Mouse (Mus musculus) intestine, embryonic 16.5 days (tissue): ENCODE results near the gene Nav2. TPM values are rescaled to one million over a fixed set of nuclear protein-coding genes. Genes with fewer than 3 reads are reported as not detected.

Experiments used
- ATAC-seq: fragments of 200-750 bp; cut with Nextera tagmentation; 2 replicates; pipeline ENCODE4 v1.8.0; 2017; ENCODE audit warnings: moderate TSS enrichment, moderate library complexity
- H3K27ac ChIP-seq: fragments of 300-500 bp; sonication (generic); 2 replicates; pipeline ENCODE4 v1.5.1; 2014; ENCODE audit warnings: mild to moderate bottlenecking, low read length
- H3K27me3 ChIP-seq: fragments of 300-500 bp; sonication (generic); replicated peaks from 2 replicates; pipeline ENCODE4 v1.6.1; 2014; ENCODE audit warnings: low read length, control low read depth, mixed read lengths; ENCODE audit not compliant: control insufficient read depth, insufficient read depth
- H3K36me3 ChIP-seq: fragments of 300-500 bp; sonication (generic); 2 replicates; pipeline ENCODE4 v1.6.1; 2014; ENCODE audit warnings: low read length, control low read depth; ENCODE audit not compliant: control insufficient read depth, insufficient read depth
- H3K4me1 ChIP-seq: fragments of 300-500 bp; sonication (generic); 2 replicates; pipeline ENCODE4 v1.6.1; 2014; ENCODE audit warnings: low read length, control low read depth, mixed read lengths; ENCODE audit not compliant: control insufficient read depth, insufficient read depth
- H3K4me2 ChIP-seq: fragments of 300-500 bp; sonication (generic); 2 replicates; pipeline ENCODE4 v1.6.1; 2014; ENCODE audit warnings: low read depth, low read length, control low read depth
- H3K4me3 ChIP-seq: fragments of 300-500 bp; sonication (generic); 2 replicates; pipeline ENCODE4 v1.5.1; 2014; ENCODE audit warnings: mild to moderate bottlenecking, low read length
- H3K9ac ChIP-seq: fragments of 300-500 bp; sonication (generic); 2 replicates; pipeline ENCODE4 v1.6.1; 2014; ENCODE audit warnings: low read depth, low read length
- H3K9me3 ChIP-seq: fragments of 300-500 bp; sonication (generic); 2 replicates; pipeline ENCODE4 v1.6.1; 2016; ENCODE audit warnings: low read length, control low read depth; ENCODE audit not compliant: control insufficient read depth
- whole genome bisulfite sequencing: fragments of 180-500 bp; shearing (Covaris S2); extraction: QIAGEN DNeasy Blood & Tissue Kit; methylation state at CpG from one replicate; pipeline ENCODE4 v1.1.7; 2014; 5-methylcytosine and 5-hydroxymethylcytosine counted together
- polyA plus RNA-seq: library from polyadenylated mRNA; unstranded; fragments of >200 nt; fragmentation: Nextera tagmentation; extraction: Ambion mirVana; gene quantifications from 2 replicates; pipeline ENCODE4 v1.2.1, GENCODE M21; 2015

The Nav2 gene
- polyA plus RNA-seq, 1 experiment from 2014 or later: 15.3 TPM

DNA sequence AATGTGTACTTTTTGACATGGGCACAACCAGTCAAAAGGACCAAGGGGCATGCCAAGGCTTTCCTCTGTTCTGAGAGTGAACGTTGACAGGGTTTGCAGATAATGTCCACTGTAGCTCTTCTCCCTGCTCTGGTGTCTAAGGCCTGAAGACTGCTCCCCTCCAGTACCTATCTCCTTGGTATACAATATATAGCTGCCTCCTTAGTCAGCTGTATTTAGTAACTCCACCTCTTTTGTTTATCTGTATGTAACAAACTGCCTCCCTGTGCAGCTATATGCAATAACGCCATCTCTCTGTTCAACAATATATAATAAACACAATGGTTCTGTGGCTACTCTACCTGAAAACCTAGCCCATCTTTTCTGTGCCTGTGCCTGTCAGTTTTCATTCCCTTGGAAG is 413.7 kb downstream of the Nav2 start:
- Histone ChIP-seq H3K4me1 (peaks cover 58% of the 10 kb centered on the region), H3K27me3 (no peaks in the 10 kb centered on the region), H3K9me3 (no peaks in the 10 kb centered on the region), H3K27ac (no peak overlapping the region), H3K36me3 (no peaks in the 10 kb centered on the region), H3K4me2 (no peak overlapping the region), H3K9ac (no peak overlapping the region), H3K4me3 (no peak overlapping the region)
- WGBS: 86% methylated on average over 2 of the region's 2 CpGs
- ATAC-seq: no peak

DNA sequence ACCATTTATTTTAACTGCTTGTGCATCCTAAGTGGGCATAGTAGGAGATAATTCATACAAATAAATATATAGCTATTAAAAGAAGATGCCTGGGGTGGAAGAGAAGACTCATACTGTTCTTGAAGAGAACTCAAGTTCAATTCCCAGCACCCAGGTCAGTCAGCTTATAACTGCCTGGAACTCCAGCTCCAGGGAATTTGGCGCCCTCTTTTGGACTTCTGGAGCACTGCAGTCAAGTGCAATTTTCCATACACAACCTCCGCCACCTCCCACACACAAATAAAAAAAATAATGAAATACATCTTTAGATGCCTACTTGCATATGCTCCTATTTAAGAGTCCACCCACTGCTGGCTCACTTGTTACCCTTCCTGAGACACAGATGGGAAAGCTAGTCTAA is 416.1 kb downstream of the Nav2 start:
- Histone ChIP-seq H3K4me1 (peaks cover 42% of the 10 kb centered on the region), H3K27me3 (no peaks in the 10 kb centered on the region), H3K9ac (no peak overlapping the region), H3K9me3 (no peaks in the 10 kb centered on the region), H3K4me2 (no peak overlapping the region), H3K4me3 (no peak overlapping the region), H3K36me3 (no peaks in the 10 kb centered on the region), H3K27ac (no peak overlapping the region)
- no peak for ATAC-seq
- 83% methylated on average over 2 of the region's 2 CpGs for WGBS

DNA sequence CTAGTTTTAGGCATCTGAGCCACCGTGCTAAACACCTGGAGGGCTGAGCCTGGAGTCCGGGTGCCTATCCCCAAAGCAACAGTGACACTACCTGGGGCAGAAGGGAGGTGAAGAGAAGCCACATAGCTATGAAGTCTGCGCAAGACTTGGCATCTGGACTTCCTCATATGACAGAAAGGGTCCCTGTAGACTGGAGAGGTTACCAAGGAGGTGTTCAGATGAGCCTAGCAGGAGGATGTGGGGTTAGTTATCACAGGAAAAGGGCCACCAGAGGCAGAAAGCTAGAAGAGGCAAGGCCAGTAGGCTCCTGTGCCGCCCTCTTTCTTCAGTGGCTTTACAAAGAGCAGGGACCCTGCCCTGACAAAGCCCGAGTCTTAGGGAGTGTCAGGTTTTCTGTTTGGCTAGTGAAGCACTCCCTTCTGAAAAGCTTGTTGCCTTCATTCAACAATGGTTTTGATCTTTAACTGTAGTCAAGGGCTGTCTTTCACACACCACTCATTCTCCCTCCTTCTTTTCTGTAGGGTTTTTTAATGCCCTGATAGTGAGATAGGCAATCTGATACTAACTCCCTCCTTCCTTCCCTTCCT is 417.7 kb downstream of the Nav2 start:
- H3K9ac ChIP-seq: no peak overlapping the region
- H3K9me3 ChIP-seq: no peaks in the 10 kb centered on the region
- no peak overlapping the region for H3K27ac ChIP-seq
- H3K36me3 ChIP-seq: no peaks in the 10 kb centered on the region; the same call in 1 of the 2 replicates
- no peak overlapping the region for H3K4me3 ChIP-seq
- H3K27me3 ChIP-seq: no peaks in the 10 kb centered on the region
- no peak overlapping the region for H3K4me2 ChIP-seq
- 0 out of 2 replicates have a peak, but pooled peaks have one; percentile 8 for ATAC-seq
- H3K4me1 ChIP-seq: peaks cover 27% of the 10 kb centered on the region
- WGBS: 58% methylated on average over 5 of the region's 5 CpGs

DNA sequence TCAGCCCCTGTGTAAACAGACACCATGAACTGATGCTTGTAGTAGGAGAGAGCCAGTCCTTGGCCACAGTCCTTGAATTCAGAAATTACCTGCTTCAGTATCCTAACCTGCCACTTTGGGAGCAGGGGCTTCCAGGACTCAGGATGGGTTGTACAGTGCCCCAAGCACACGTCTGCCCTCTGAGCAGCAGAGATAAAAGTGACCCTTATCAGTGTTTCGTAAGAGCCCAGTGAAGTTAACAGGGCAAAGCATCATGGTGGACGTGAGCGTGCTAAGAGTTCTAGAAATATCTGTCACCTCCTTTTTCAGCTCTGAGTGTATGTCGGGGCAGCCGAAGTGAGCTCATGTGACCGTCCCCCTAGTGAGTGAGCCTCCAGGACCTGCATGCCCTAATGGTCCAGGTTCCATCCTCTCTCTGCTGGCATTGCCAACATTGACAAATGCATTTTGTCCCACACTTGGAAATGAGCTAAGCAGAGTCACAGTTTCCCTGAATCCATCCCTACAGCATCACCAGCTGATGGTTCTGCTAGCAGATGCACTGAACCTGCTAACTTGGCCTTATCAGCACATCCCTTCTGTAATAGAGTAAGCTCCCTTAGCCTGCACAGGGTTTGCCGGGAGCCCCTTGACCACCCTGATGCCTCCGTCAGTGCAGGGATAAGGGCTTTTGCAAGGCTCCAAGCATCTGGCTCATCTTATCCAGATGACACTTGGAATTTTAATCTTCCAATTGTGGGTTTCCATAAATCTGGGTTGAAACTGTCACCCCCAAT is 418.6 kb downstream of the Nav2 start:
- Histone ChIP-seq H3K4me2 (no peak overlapping the region), H3K4me1 (peaks cover 26% of the 10 kb centered on the region), H3K27me3 (no peaks in the 10 kb centered on the region), H3K9me3 (no peaks in the 10 kb centered on the region), H3K9ac (no peak overlapping the region), H3K27ac (no peak overlapping the region), H3K36me3 (no peaks in the 10 kb centered on the region; the same call in 1 of the 2 replicates), H3K4me3 (no peak overlapping the region)
- 69% methylated on average over 9 of the region's 9 CpGs for WGBS
- ATAC-seq: peak; percentile 69; the same call in 1 of the 2 replicates

DNA sequence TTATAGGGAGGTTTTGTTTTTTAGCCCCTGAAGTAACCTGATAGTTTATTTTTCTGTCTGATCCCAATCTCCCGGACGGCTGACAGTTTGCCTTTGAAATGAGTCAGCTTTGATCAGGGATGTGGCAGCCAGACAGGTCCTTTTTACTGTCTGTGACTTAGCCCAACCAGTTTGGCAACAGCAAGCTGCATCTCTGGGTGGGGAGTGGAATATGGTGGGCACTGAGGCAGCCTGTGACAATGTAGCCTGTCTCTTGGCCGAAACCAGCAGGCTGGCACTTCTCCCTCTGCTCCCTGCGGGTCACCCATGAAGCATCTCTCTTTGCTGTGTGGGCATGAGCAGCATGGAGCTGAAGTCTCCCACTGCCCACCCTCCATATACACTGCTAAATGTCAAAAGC is 421.7 kb downstream of the Nav2 start:
- H3K4me2 ChIP-seq: no peak overlapping the region
- 72% methylated on average over 4 of the region's 4 CpGs for WGBS
- no peak overlapping the region for H3K4me3 ChIP-seq
- no peak overlapping the region for H3K9ac ChIP-seq
- ATAC-seq: no peak
- H3K4me1 ChIP-seq: peaks cover 28% of the 10 kb centered on the region
- no peaks in the 10 kb centered on the region for H3K9me3 ChIP-seq
- no peaks in the 10 kb centered on the region for H3K27me3 ChIP-seq
- no peak overlapping the region for H3K27ac ChIP-seq
- H3K36me3 ChIP-seq: no peaks in the 10 kb centered on the region; the same call in 1 of the 2 replicates

DNA sequence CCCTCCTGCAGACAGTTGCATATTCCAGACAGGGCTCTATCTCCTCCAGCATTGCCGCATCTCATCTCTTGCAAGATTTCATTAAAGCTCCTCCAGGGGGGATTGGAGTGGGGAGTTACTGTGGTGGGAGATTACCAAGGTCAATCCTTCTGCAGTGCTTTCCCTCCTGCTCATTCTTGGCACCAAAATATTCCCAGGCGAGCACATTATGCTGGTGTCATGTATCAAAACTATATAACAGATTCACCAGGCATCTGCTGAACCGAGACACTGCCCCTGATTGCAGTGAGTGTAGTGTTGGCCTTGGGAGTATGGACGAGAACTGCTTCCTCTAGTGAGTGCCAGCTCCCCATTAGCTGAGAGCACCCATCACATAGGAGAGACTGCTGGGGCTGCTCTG is 423.4 kb downstream of the Nav2 start:
- WGBS: 55% methylated on average over 4 of the region's 4 CpGs
- Histone ChIP-seq H3K4me3 (no peak overlapping the region), H3K9me3 (no peaks in the 10 kb centered on the region), H3K27ac (no peak overlapping the region; the same call in 1 of the 2 replicates), H3K9ac (no peak overlapping the region), H3K36me3 (no peaks in the 10 kb centered on the region; the same call in 1 of the 2 replicates), H3K27me3 (no peaks in the 10 kb centered on the region), H3K4me1 (peaks cover 12% of the 10 kb centered on the region), H3K4me2 (no peak overlapping the region)
- peak; percentile 34; the same call in 1 of the 2 replicates for ATAC-seq

DNA sequence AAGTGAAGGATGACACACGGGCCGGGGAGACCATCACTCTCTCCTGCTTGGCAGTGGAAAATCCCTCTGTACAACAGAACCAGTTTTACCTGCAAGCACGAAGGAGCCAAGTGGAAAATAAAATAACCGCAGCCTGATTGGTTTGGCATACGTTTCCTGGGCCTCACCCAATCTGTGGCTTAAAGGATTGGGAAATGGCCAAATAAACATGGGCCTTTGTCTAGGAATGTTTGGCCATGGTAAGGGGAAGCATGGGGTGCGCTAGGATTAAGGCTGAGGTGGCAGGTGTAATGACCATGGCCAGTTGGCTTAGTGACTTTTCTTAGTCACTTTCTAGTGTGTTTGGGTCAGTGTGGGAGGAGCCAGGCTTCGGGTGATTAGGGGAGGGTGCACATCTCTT is 424.1 kb downstream of the Nav2 start:
- no peak overlapping the region for H3K4me3 ChIP-seq
- H3K27ac ChIP-seq: no peak overlapping the region
- H3K9ac ChIP-seq: no peak overlapping the region
- no peak for ATAC-seq
- 0 out of 2 replicates have a peak, but pooled peaks cover 6% of the 10 kb centered on the region for H3K4me1 ChIP-seq
- no peaks in the 10 kb centered on the region for H3K27me3 ChIP-seq
- WGBS: 71% methylated on average over 7 of the region's 7 CpGs
- no peaks in the 10 kb centered on the region for H3K9me3 ChIP-seq
- H3K36me3 ChIP-seq: no peaks in the 10 kb centered on the region; the same call in 1 of the 2 replicates
- no peak overlapping the region for H3K4me2 ChIP-seq

DNA sequence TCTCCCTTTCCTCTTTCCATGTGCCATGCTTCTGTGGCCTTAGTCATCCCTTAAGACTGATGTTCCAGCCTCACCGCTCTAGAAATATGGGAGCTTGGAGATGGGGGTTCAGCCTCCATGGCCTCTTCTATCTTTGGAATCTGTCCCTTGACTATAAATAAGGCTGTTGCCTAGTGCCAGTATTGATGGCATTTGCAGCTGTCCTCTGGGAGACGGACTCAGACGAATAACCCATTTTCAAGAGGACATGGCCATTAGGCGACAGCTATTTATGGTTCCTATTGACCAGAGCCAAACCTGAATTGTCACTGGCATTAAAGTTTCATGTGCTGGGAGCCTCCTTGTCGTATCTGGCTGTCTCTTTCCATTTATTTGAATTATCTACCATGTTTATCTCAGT is 425.6 kb downstream of the Nav2 start:
- no peak overlapping the region for H3K9ac ChIP-seq
- 0 out of 2 replicates have a peak, but pooled peaks cover 5% of the 10 kb centered on the region for H3K4me1 ChIP-seq
- 62% methylated on average over 5 of the region's 5 CpGs for WGBS
- H3K4me2 ChIP-seq: no peak overlapping the region
- ATAC-seq: no peak
- H3K36me3 ChIP-seq: no peaks in the 10 kb centered on the region; the same call in 1 of the 2 replicates
- H3K27ac ChIP-seq: no peak overlapping the region
- H3K27me3 ChIP-seq: no peaks in the 10 kb centered on the region
- H3K9me3 ChIP-seq: no peaks in the 10 kb centered on the region
- no peak overlapping the region for H3K4me3 ChIP-seq

DNA sequence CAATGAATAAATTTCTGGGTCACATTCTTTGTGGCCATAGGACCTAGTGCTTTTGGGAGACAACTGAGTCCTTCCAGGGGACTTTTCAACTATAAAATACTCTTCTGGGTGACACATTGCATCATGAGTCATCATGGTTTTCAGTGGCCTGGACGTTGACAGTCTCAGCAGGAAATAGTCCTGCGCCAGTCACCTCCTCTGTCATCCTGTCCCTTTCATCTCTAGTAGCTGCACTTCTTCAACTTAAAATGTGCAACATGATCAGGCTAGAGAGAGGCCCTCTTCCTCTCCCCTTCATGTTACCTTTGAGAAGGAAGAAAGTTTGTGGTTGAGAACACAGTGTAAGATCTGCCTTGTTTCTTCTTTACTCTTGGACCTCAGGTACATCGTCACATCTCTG is 426.5 kb downstream of the Nav2 start:
- Histone ChIP-seq H3K36me3 (no peaks in the 10 kb centered on the region; the same call in 1 of the 2 replicates), H3K27ac (no peak overlapping the region), H3K4me1 (0 out of 2 replicates have a peak, but pooled peaks cover 5% of the 10 kb centered on the region), H3K9ac (no peak overlapping the region), H3K4me3 (no peak overlapping the region), H3K9me3 (no peaks in the 10 kb centered on the region), H3K27me3 (no peaks in the 10 kb centered on the region), H3K4me2 (no peak overlapping the region)
- WGBS: 60% methylated on average over 3 of the region's 3 CpGs
- no peak for ATAC-seq
